Mouse (Mus musculus) right cerebral cortex, postnatal 36 days (tissue): ENCODE data around the gene Ccdc9b.
A peak's percentile ranks its signal among the peaks of the same experiment; 100 is the strongest.

Source experiments
- DNase-seq, 2 experiments: peaks; one replicate each; pipeline ENCODE4 v3.0.0; 2022; ENCODE audit warnings: low spot score in 2 of 2, mixed read lengths in 1 of 2

Gene Ccdc9b

GRCm38 (mm10) chr2:118711038-118711494 is 51.4 kb downstream of the Ccdc9b start:
- DNase-seq, result peak in 1 of 2 experiments; percentile 44

GRCm38 (mm10) chr2:118709655-118710221 is 52.7 kb downstream of the Ccdc9b start:
- no peak for DNase-seq

GRCm38 (mm10) chr2:118708472-118708871 is 54.0 kb downstream of the Ccdc9b start:
- no peak for DNase-seq

- DNase-seq, result peak in 1 of 2 experiments; percentile 43
Observed at GRCm38 (mm10) chr2:118706436-118706835, 56.0 kb downstream of the Ccdc9b start.
